Mouse (Mus musculus) small intestine, adult 2 months (tissue): ENCODE data around the gene Epas1. TPM values are rescaled to one million over a fixed set of nuclear protein-coding genes. Genes with fewer than 3 reads are reported as not detected.

Source experiments
- H3K27ac ChIP-seq: fragments of 200-500 bp; 2 replicates; pipeline ENCODE4 v1.5.1; 2012; ENCODE audit warnings: low read depth, low read length, control low read depth, inconsistent platforms; ENCODE audit not compliant: insufficient read depth
- H3K27me3 ChIP-seq: fragments of 200-500 bp; 2 replicates; pipeline ENCODE4 v1.6.1; 2012; ENCODE audit warnings: mild to moderate bottlenecking, moderate library complexity, low read length, inconsistent platforms; ENCODE audit not compliant: control insufficient read depth, insufficient read depth
- H3K36me3 ChIP-seq: fragments of 200-500 bp; 2 replicates; pipeline ENCODE4 v1.6.1; 2012; ENCODE audit warnings: mild to moderate bottlenecking, low read length, control low read depth, inconsistent platforms; ENCODE audit not compliant: control insufficient read depth, insufficient read depth
- H3K4me1 ChIP-seq: fragments of 200-500 bp; 2 replicates; pipeline ENCODE4 v1.6.1; 2012; ENCODE audit warnings: low read length, inconsistent platforms, mixed read lengths; ENCODE audit not compliant: control insufficient read depth, insufficient read depth, insufficient read length
- H3K4me3 ChIP-seq: fragments of 200-500 bp; 2 replicates; pipeline ENCODE4 v1.5.1; 2012; ENCODE audit warnings: low read depth, mild to moderate bottlenecking, control low read depth, inconsistent platforms, low read length, moderate library complexity
- CTCF ChIP-seq: fragments of 200-500 bp; IDR thresholded peaks from 2 replicates; pipeline ENCODE4 v1.5.1; 2012; ENCODE audit warnings: low read depth, mild to moderate bottlenecking, control low read depth, inconsistent platforms, low read length, moderate library complexity, mixed read lengths; ENCODE audit not compliant: insufficient replicate concordance, insufficient read length; ENCODE audit errors: extremely low read depth
- POLR2A ChIP-seq: fragments of 200-500 bp; IDR thresholded peaks from 2 replicates; pipeline ENCODE4 v1.6.1; 2012; ENCODE audit warnings: low read depth, mild to moderate bottlenecking, control low read depth, inconsistent platforms, low read length, moderate library complexity
- WGBS: fragments of 180-500 bp; shearing (Covaris S2); methylation state at CpG from one replicate; pipeline ENCODE4 v1.1.7; 2018; 5-methylcytosine and 5-hydroxymethylcytosine counted together
- polyA plus RNA-seq: library from polyadenylated mRNA; depleted of rRNA; stranded (reverse); fragments of >200 nt; gene quantifications from 2 replicates; pipeline ENCODE4 v1.2.3, GENCODE M21; 2012

Gene Epas1
- polyA plus RNA-seq, 1 experiment, result 52.0 TPM

- no peaks in the 10 kb centered on the region for H3K4me1 ChIP-seq
- TF ChIP-seq POLR2A (no peak), CTCF (no peak)
- H3K27ac ChIP-seq, result no peak overlapping the region
- no peak overlapping the region for H3K4me3 ChIP-seq
- 94% methylated on average over 19 of the region's 19 CpGs for WGBS
- H3K27me3 ChIP-seq, result no peaks in the 10 kb centered on the region
- H3K36me3 ChIP-seq, result peaks cover 24% of the 10 kb centered on the region
Observed at GRCm38 (mm10) chr17:86827391-86828165, 74.1 kb downstream of the Epas1 start.

GRCm38 (mm10) chr17:86828500-86828899 lies 75.0 kb downstream of the Epas1 start:
- 92% methylated on average over 11 of the region's 11 CpGs for WGBS
- H3K27me3 ChIP-seq, result no peaks in the 10 kb centered on the region
- no peak overlapping the region for H3K4me3 ChIP-seq
- TF ChIP-seq POLR2A (no peak), CTCF (no peak)
- H3K4me1 ChIP-seq, result no peaks in the 10 kb centered on the region
- no peak overlapping the region for H3K27ac ChIP-seq
- peaks cover 22% of the 10 kb centered on the region for H3K36me3 ChIP-seq

- no peaks in the 10 kb centered on the region for H3K4me1 ChIP-seq
Observed at GRCm38 (mm10) chr17:86829383-86830175, 76.1 kb downstream of the Epas1 start.

GRCm38 (mm10) chr17:86830893-86831292 lies 77.4 kb downstream of the Epas1 start:
- no peak overlapping the region for H3K27ac ChIP-seq
- WGBS, result 83% methylated on average over 12 of the region's 12 CpGs

More at GRCm38 (mm10) chr17:86829383-86830175, 76.1 kb downstream of the Epas1 start:
- H3K27ac ChIP-seq, result no peak overlapping the region
- WGBS, result 86% methylated on average over 13 of the region's 13 CpGs
- TF ChIP-seq CTCF (no peak), POLR2A (no peak)
- H3K27me3 ChIP-seq, result no peaks in the 10 kb centered on the region
- no peak overlapping the region for H3K4me3 ChIP-seq
- H3K36me3 ChIP-seq, result peaks cover 21% of the 10 kb centered on the region

GRCm38 (mm10) chr17:86832562-86833327 lies 79.2 kb downstream of the Epas1 start:
- Histone ChIP-seq H3K27me3 (no peaks in the 10 kb centered on the region), H3K4me3 (no peak overlapping the region), H3K4me1 (no peaks in the 10 kb centered on the region), H3K36me3 (peaks cover 9% of the 10 kb centered on the region), H3K27ac (no peak overlapping the region)
- WGBS, result 73% methylated on average over 19 of the region's 19 CpGs
- TF ChIP-seq POLR2A (no peak), CTCF (peak; percentile 76; the same call in 1 of the 2 replicates)

More at GRCm38 (mm10) chr17:86830893-86831292, 77.4 kb downstream of the Epas1 start:
- no peak for TF ChIP-seq CTCF
- no peak for TF ChIP-seq POLR2A
- peaks cover 14% of the 10 kb centered on the region for H3K36me3 ChIP-seq
- H3K4me3 ChIP-seq, result no peak overlapping the region
- no peaks in the 10 kb centered on the region for H3K27me3 ChIP-seq
- no peaks in the 10 kb centered on the region for H3K4me1 ChIP-seq

GRCm38 (mm10) chr17:86833945-86834344 lies 80.4 kb downstream of the Epas1 start:
- H3K4me1 ChIP-seq, result no peaks in the 10 kb centered on the region
- WGBS, result 92% methylated on average over 10 of the region's 10 CpGs
- no peak overlapping the region for H3K4me3 ChIP-seq
- TF ChIP-seq POLR2A, result no peak
- no peak for TF ChIP-seq CTCF
- no peak overlapping the region for H3K27ac ChIP-seq
- H3K36me3 ChIP-seq, result peaks cover 4% of the 10 kb centered on the region; the same call in 1 of the 2 replicates
- no peaks in the 10 kb centered on the region for H3K27me3 ChIP-seq
